Mouse (Mus musculus) midbrain, embryonic 14.5 days (tissue): Measurements from ENCODE around the gene Gstm4. TPM values are rescaled to one million over a fixed set of nuclear protein-coding genes. Genes with fewer than 3 reads are reported as not detected.
A peak's percentile ranks its signal among the peaks of the same experiment; 100 is the strongest.

Experiments
- ATAC-seq: fragments of 200-750 bp; cut with Nextera tagmentation; 2 replicates; pipeline ENCODE4 v1.8.0; 2017; ENCODE audit warnings: moderate number of reproducible peaks, moderate library complexity; ENCODE audit not compliant: low FRiP score, low TSS enrichment
- DNase-seq: peaks from one replicate; pipeline ENCODE4 v3.0.0-alpha.2; 2015
- H3K27ac ChIP-seq: fragments of 300-500 bp; sonication (generic); replicated peaks from 2 replicates; pipeline ENCODE4 v1.5.1; 2014; ENCODE audit warnings: mild to moderate bottlenecking, low read depth, low read length, moderate library complexity
- H3K27me3 ChIP-seq: fragments of 300-500 bp; sonication (generic); 2 replicates; pipeline ENCODE4 v1.6.1; 2014; ENCODE audit warnings: low read length, control low read depth, mixed read lengths; ENCODE audit not compliant: control insufficient read depth, insufficient read depth
- H3K36me3 ChIP-seq: fragments of 300-500 bp; sonication (generic); 2 replicates; pipeline ENCODE4 v1.6.1; 2014; ENCODE audit warnings: low read length, control low read depth; ENCODE audit not compliant: control insufficient read depth, insufficient read depth
- H3K4me1 ChIP-seq: fragments of 300-500 bp; sonication (generic); 2 replicates; pipeline ENCODE4 v1.6.1; 2014; ENCODE audit warnings: mild to moderate bottlenecking, antibody characterized with exemption, low read length, control low read depth; ENCODE audit not compliant: control insufficient read depth, insufficient read depth
- H3K4me2 ChIP-seq: fragments of 300-500 bp; sonication (generic); 2 replicates; pipeline ENCODE4 v1.6.1; 2014; ENCODE audit warnings: mild to moderate bottlenecking, low read length, moderate library complexity
- H3K4me3 ChIP-seq: fragments of 300-500 bp; sonication (generic); replicated peaks from 2 replicates; pipeline ENCODE4 v1.5.1; 2014; ENCODE audit warnings: low read depth, low read length
- H3K9ac ChIP-seq: fragments of 300-500 bp; sonication (generic); replicated peaks from 2 replicates; pipeline ENCODE4 v1.6.1; 2014; ENCODE audit warnings: mild to moderate bottlenecking, low read length, moderate library complexity
- H3K9me3 ChIP-seq: fragments of 300-500 bp; sonication (generic); 2 replicates; pipeline ENCODE4 v1.6.1; 2016; ENCODE audit warnings: low read length, control low read depth, mixed read lengths; ENCODE audit not compliant: control insufficient read depth
- WGBS: fragments of 180-500 bp; shearing (Covaris S2); extraction: QIAGEN DNeasy Blood & Tissue Kit; methylation state at CpG from one replicate; pipeline ENCODE4 v1.1.7; 2014; 5-methylcytosine and 5-hydroxymethylcytosine counted together
- polyA plus RNA-seq: library from polyadenylated mRNA; unstranded; fragments of >200 nt; fragmentation: Nextera tagmentation; extraction: Ambion mirVana; gene quantifications from 2 replicates; pipeline ENCODE4 v1.2.1, GENCODE M21; 2014

The Gstm4 gene
- polyA plus RNA-seq, 1 experiment from 2014 or later, result 17.5 TPM

DNA sequence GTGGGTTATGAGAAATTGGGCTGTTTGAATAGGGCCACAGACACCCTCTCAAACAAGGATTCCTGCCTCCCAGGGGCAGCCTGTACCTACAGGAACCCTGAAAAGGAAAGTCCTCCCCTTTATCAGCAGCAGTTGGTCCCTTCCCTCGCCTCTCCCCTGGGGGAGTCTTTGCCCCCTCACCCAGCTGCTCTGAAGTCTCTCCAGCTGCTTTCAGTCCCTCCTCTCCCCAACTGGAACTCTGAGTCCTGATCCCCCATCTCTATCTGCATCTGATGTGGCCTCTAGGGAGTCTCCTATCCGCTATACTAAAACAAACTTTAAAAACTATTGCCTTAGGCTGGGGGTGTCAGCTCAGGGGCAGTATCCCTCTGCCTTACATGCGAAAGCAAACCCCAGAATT, 42.6 kb upstream of the Gstm4 start:
- H3K36me3 ChIP-seq, result no peaks in the 10 kb centered on the region
- no peak overlapping the region for H3K27ac ChIP-seq
- H3K9ac ChIP-seq, result no peak overlapping the region
- 84% methylated on average over 3 of the region's 3 CpGs for WGBS
- ATAC-seq (no peak), DNase-seq (no peak)
- no peaks in the 10 kb centered on the region for H3K9me3 ChIP-seq
- peaks cover 34% of the 10 kb centered on the region for H3K4me1 ChIP-seq
- no peak overlapping the region for H3K4me3 ChIP-seq
- H3K4me2 ChIP-seq, result no peak overlapping the region
- no peaks in the 10 kb centered on the region for H3K27me3 ChIP-seq

DNA sequence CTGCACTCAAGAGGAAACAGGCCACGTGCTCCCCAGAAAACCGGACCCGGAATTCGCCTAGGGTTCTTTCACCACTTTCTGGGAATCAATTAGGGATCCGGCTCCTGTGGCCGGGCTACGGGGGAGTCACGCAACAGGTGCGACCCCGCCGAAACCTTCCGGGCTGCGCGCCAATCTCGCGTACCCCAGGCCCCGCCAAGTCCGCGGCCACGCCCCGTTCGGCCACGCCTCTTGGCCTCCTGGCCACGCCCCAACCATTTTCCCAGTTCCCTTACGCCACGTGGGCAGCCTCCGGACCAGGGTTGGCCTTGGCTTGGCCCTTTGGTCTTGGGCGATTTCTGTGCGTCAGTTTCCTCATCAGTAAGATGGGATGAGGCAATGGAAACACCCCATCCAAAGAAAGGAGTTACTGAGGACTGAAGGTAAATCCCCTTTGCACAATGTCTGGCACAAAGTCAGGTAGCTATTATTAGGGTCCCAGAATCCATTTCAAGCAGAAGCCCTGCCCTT, 41.8 kb upstream of the Gstm4 start, which contains the start of gene Ampd2:
Gene Ampd2, minus strand, starts transcription at position 182 of the 510 bp plus-strand sequence.
- H3K9ac ChIP-seq, result peak within 1 kb of the TSS; percentile 70
- peaks cover 42% of the 10 kb centered on the region for H3K4me1 ChIP-seq
- no peaks in the 10 kb centered on the region for H3K9me3 ChIP-seq
- DNase-seq (peak; percentile 69), ATAC-seq (peak; percentile 7; the same call in 1 of the 2 replicates)
- under 1% methylated on average over 29 of the region's 29 CpGs for WGBS
- H3K36me3 ChIP-seq, result no peaks in the 10 kb centered on the region
- H3K27me3 ChIP-seq, result no peaks in the 10 kb centered on the region
- peak within 1 kb of the TSS; percentile 99 for H3K4me2 ChIP-seq
- peak within 1 kb of the TSS; percentile 58 for H3K4me3 ChIP-seq
- peak within 1 kb of the TSS; percentile 76 for H3K27ac ChIP-seq

DNA sequence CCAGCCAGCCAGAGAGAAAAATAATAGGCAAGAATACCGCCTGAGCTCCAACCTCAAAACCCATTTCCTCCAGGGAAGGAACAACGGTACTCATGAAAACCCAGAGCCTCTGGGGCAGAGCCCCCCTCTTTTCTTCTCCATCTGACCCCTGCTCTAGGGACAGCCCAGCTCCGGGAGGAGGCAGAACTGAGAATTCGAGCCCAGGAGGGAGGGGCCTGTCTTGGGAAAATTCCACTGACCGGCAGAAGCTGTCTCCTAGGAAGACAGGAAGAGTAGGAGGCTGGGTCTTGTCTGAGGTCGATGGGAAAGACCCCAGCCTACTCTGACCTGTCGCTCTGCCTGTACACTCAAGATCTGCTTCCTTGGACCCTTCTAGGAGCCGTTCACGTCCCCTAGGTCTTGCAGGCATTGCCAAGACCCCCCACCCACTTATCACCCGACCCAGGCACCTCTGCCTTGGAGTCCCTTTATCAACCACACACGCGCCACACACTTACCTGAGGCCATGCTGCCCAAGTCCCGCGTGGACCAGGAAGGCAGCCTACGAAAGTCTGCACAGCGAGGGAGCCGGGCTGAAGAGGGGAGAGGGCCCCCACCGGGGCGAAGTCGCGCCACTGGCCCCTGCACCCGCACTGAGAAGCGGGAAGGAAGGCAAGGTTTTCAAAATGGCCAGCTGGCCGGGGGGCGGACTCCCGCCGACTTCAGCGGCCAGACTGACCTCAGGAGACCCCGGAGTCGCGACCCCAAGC, 41.2 kb upstream of the Gstm4 start:
- H3K4me3 ChIP-seq, result peak overlapping the region; percentile 58
- peak; percentile 51 for ATAC-seq
- no peaks in the 10 kb centered on the region for H3K9me3 ChIP-seq
- peak overlapping the region; percentile 99 for H3K4me2 ChIP-seq
- peak overlapping the region; percentile 76 for H3K27ac ChIP-seq
- peak; percentile 62 for DNase-seq
- peak overlapping the region; percentile 70 for H3K9ac ChIP-seq
- H3K36me3 ChIP-seq, result no peaks in the 10 kb centered on the region
- H3K4me1 ChIP-seq, result peaks cover 43% of the 10 kb centered on the region
- WGBS, result under 1% methylated on average over 31 of the region's 31 CpGs
- no peaks in the 10 kb centered on the region for H3K27me3 ChIP-seq

DNA sequence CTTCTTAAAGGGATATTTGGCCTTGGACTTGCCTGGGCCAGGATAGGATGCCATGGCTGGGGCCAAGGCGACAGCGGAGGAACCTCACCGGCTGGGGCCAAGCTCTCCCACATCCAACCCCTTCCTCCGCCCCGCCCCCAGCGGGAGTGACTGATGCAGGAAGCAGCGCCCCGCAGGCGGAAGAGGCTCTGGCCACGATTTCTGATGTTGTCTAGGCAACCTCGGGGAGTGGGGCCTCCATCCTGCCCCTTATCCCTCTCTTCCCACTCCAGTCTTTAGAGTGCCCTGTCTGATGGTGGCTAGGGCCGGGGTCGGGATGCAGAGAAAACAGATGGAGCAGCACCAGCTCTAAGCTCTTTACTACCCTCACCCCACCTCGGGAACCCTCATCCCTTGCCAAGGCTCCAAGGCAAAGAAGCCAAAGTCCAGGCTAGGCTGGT, 40.6 kb upstream of the Gstm4 start:
- no peaks in the 10 kb centered on the region for H3K36me3 ChIP-seq

DNA sequence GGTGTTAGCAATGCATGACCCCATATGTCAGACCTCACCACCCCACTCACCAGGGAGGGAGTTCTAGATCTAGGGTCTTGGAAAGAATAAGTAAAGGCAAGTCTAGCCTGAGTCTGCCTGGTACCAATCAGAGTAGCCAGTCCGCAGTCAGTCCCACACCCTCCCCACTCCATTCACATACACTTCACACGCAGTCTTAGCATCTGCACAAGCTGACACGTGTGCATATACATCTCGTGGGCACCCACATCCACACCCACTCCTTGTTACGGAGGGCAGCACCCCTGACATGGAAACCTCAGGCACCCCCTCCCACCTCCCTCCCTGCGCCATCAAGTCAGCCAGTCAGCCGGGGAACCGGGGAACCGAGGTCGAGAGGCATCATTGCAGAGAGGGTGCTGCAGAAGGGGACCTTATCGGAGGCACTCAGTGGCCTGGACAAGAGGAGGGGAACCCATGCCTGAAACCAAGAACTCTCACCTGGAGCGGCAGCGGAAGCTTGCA, 40.1 kb upstream of the Gstm4 start:
- H3K27me3 ChIP-seq, result no peaks in the 10 kb centered on the region
- H3K9ac ChIP-seq, result peak overlapping the region; percentile 70
- H3K4me2 ChIP-seq, result peak overlapping the region; percentile 99
- peak; percentile 31; the same call in 1 of the 2 replicates for ATAC-seq
- peaks cover 43% of the 10 kb centered on the region for H3K4me1 ChIP-seq
- H3K36me3 ChIP-seq, result no peaks in the 10 kb centered on the region
- 15% methylated on average over 13 of the region's 13 CpGs for WGBS
- H3K4me3 ChIP-seq, result peak overlapping the region; percentile 58
- no peak for DNase-seq
- no peaks in the 10 kb centered on the region for H3K9me3 ChIP-seq
- H3K27ac ChIP-seq, result peak overlapping the region; percentile 76

More for the DNA sequence above, 40.6 kb upstream of the Gstm4 start:
- Histone ChIP-seq H3K4me1 (peaks cover 43% of the 10 kb centered on the region), H3K9me3 (no peaks in the 10 kb centered on the region), H3K27me3 (no peaks in the 10 kb centered on the region), H3K27ac (peak overlapping the region; percentile 76), H3K9ac (peak overlapping the region; percentile 70), H3K4me2 (peak overlapping the region; percentile 99), H3K4me3 (peak overlapping the region; percentile 58)
- DNase-seq (peak; percentile 93), ATAC-seq (peak; percentile 85)
- under 1% methylated on average over 14 of the region's 14 CpGs for WGBS

DNA sequence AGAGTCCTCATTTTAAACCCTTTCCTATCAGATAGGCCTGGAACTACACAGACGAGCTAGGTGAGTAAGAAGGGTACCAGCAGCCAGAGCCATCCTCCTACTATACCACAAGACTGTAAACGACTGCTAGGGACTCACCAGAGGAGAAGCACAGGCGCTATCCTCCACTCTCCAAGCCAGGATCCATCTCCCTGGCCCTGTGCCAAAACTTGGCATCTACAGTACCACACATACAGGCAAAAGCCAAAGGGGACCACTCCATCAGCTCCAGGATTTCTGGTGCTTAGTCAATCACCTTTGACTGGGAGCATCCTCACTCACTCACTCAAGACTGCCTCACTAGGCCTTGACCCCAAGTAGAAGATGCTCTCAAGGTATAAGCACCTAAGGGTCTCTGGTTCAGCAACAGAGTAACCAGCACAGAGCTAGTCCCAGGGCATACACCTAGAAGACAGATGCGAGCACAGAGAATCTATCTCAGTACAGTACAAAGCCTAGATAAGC, 39.3 kb upstream of the Gstm4 start:
- peak; percentile 29 for DNase-seq
- Histone ChIP-seq H3K4me2 (peak overlapping the region; percentile 99), H3K4me1 (peaks cover 43% of the 10 kb centered on the region), H3K27ac (no peak overlapping the region), H3K9me3 (no peaks in the 10 kb centered on the region), H3K27me3 (no peaks in the 10 kb centered on the region), H3K4me3 (no peak overlapping the region), H3K9ac (peak overlapping the region; percentile 70; the same call in 1 of the 2 replicates), H3K36me3 (peaks cover 8% of the 10 kb centered on the region)
- ATAC-seq, result no peak
- WGBS, result 81% methylated on average over 4 of the region's 4 CpGs

DNA sequence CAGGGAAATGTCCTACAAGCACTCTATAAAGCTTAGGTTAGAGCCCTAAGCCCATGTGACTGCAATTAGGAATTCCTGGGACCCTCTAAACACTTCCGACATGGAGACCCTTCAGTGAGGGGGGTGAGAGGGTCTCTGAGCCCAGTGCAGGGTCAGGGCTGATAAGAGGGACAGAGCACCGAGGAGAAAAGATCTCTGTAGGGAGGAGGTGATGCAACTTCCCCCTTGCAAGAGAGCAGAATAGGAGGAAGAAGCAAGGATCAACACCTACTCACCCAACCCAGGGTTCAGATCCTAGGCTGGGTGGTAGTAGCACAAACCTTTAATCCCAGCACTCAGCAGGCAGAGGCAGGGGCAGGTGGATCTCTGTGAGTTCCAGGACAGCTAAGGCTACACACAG, 38.5 kb upstream of the Gstm4 start:
- Histone ChIP-seq H3K9ac (no peak overlapping the region), H3K4me3 (no peak overlapping the region), H3K9me3 (no peaks in the 10 kb centered on the region), H3K4me1 (peaks cover 43% of the 10 kb centered on the region), H3K4me2 (no peak overlapping the region), H3K27ac (no peak overlapping the region), H3K36me3 (peaks cover 15% of the 10 kb centered on the region), H3K27me3 (no peaks in the 10 kb centered on the region)
- no peak for DNase-seq
- 61% methylated on average over 2 of the region's 2 CpGs for WGBS
- no peak for ATAC-seq

DNA sequence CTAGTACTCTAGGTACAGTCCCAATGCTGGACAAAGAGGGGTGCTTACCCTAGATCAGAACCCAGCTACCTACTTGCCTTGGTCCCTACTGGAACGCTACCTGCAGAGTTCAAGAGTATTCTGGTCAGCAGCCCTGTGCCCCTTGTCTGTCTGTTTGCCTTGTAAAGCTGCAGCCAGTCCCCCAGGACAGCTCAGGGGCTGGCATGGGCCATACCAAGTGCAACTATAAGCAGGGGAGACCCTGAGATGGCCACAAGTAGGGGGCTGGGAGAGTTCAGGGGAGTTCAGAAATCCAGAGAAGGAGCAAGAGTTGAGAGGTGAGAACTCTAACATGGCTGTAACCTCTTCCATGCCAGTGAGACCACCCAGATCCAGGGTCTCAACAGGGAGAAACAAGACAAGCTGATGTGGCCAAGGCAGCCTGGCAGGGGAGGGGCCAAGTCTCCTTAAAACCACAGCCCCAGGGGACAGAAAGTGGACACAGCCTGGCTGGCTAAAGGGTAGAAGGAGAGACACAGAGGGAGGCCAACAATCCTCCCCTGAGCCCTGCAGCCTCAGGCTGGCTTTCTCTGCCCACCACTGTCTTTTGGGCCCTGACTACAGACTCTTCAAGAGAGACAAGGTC, 37.7 kb upstream of the Gstm4 start:
- Histone ChIP-seq H3K27me3 (no peaks in the 10 kb centered on the region), H3K4me1 (peaks cover 43% of the 10 kb centered on the region), H3K9me3 (no peaks in the 10 kb centered on the region), H3K36me3 (peaks cover 23% of the 10 kb centered on the region), H3K9ac (peak overlapping the region; percentile 34; the same call in 1 of the 2 replicates), H3K4me3 (no peak overlapping the region), H3K4me2 (peak overlapping the region; percentile 37), H3K27ac (0 out of 2 replicates have a peak overlapping the region, but pooled peaks have one; percentile 37)
- DNase-seq (peak; percentile 28), ATAC-seq (no peak)
- 65% methylated on average over 1 of the region's 1 CpGs for WGBS
